Mouse (Mus musculus): ENCODE measurements around the gene Ech1. TPM values are rescaled to one million over a fixed set of nuclear protein-coding genes. Genes with fewer than 3 reads are reported as not detected.

The Ech1 gene
- polyA plus RNA-seq, 2 experiments: 62.4 to 92.5 TPM

GRCm38 (mm10) chr7:28809401-28810089 lies 15.5 kb upstream of the Ech1 start:
- H3K4me3 ChIP-seq (ENCODE audit: insufficient read depth in 1 of 2, low read depth in 2 of 2, low read length in 2 of 2): peak overlapping the region; percentile 67 to 77
- no peaks in the 10 kb centered on the region for H3K27me3 ChIP-seq (ENCODE audit: control insufficient read depth, insufficient read depth, low read length)
- no peaks in the 10 kb centered on the region for H3K9me3 ChIP-seq (ENCODE audit: control insufficient read depth, low read length)
- H3K4me2 ChIP-seq (ENCODE audit: low read depth): peak overlapping the region; percentile 96
- DNase-seq (ENCODE audit: low read depth in 3 of 3, low spot score in 3 of 3) (peak in 1 of 3 experiments; percentile 59), ATAC-seq (ENCODE audit: insufficient read depth) (peak; percentile 40; the same call in 1 of the 2 replicates)
- H3K9ac ChIP-seq (replicated peaks): peak overlapping the region; percentile 76
- H3K27ac ChIP-seq: peak overlapping the region; percentile 80
- 0 out of 2 replicates have a peak, but pooled peaks have one; percentile 20 for TF ChIP-seq CTCF (IDR thresholded peaks at IDR 0.05; ENCODE audit: low read depth)
- TF ChIP-seq EP300 (IDR thresholded peaks at IDR 0.05; ENCODE audit: low read depth): no peak; the same call in 1 of the 2 replicates
- peaks cover 27% of the 10 kb centered on the region for H3K36me3 ChIP-seq (replicated peaks; ENCODE audit: control insufficient read depth, insufficient read depth, low read depth)
- under 1% methylated on average over 35 of the region's 35 CpGs for WGBS (ENCODE audit: insufficient replicate concordance)
- H3K4me1 ChIP-seq (replicated peaks; ENCODE audit: control insufficient read depth in 2 of 2, insufficient read depth in 2 of 2, low read length in 1 of 2): peaks cover 23 to 28% of the 10 kb centered on the region in 2 experiments

GRCm38 (mm10) chr7:28810107-28811066 lies 14.6 kb upstream of the Ech1 start:
- H3K4me1 ChIP-seq (replicated peaks; ENCODE audit: control insufficient read depth in 2 of 2, insufficient read depth in 2 of 2, low read length in 1 of 2): peaks cover 23 to 28% of the 10 kb centered on the region in 2 experiments
- ATAC-seq (ENCODE audit: insufficient read depth): peak; percentile 86

GRCm38 (mm10) chr7:28811228-28811627 lies 13.8 kb upstream of the Ech1 start:
- H3K9me3 ChIP-seq (ENCODE audit: control insufficient read depth, low read length): no peaks in the 10 kb centered on the region
- H3K4me2 ChIP-seq (ENCODE audit: low read depth): peak overlapping the region; percentile 99
- under 1% methylated on average over 40 of the region's 40 CpGs for WGBS (ENCODE audit: insufficient replicate concordance)
- peak overlapping the region; percentile 79 for H3K27ac ChIP-seq
- peaks cover 44% of the 10 kb centered on the region for H3K36me3 ChIP-seq (replicated peaks; ENCODE audit: control insufficient read depth, insufficient read depth, low read depth)
- ATAC-seq (ENCODE audit: insufficient read depth) (peak; percentile 48), DNase-seq (ENCODE audit: low read depth in 3 of 3, low spot score in 3 of 3) (peak; percentile 80 to 87 (median 86))
- H3K9ac ChIP-seq (replicated peaks): peak overlapping the region; percentile 86
- peaks cover 23 to 28% of the 10 kb centered on the region in 2 experiments for H3K4me1 ChIP-seq (replicated peaks; ENCODE audit: control insufficient read depth in 2 of 2, insufficient read depth in 2 of 2, low read length in 1 of 2)
- peak overlapping the region; percentile 90 to 96 for H3K4me3 ChIP-seq (ENCODE audit: insufficient read depth in 1 of 2, low read depth in 2 of 2, low read length in 2 of 2)
- no peaks in the 10 kb centered on the region for H3K27me3 ChIP-seq (ENCODE audit: control insufficient read depth, insufficient read depth, low read length)
- TF ChIP-seq EP300 (IDR thresholded peaks at IDR 0.05; ENCODE audit: low read depth): peak; percentile 40
- no peak for TF ChIP-seq CTCF (IDR thresholded peaks at IDR 0.05; ENCODE audit: low read depth)

More at GRCm38 (mm10) chr7:28810107-28811066, 14.6 kb upstream of the Ech1 start:
- WGBS (ENCODE audit: insufficient replicate concordance): under 1% methylated on average over 70 of the region's 70 CpGs
- peak; percentile 58 for TF ChIP-seq CTCF (IDR thresholded peaks at IDR 0.05; ENCODE audit: low read depth)
- TF ChIP-seq EP300 (IDR thresholded peaks at IDR 0.05; ENCODE audit: low read depth): peak; percentile 53
- DNase-seq (ENCODE audit: low read depth in 3 of 3, low spot score in 3 of 3): peak; percentile 99
- H3K27me3 ChIP-seq (ENCODE audit: control insufficient read depth, insufficient read depth, low read length): no peaks in the 10 kb centered on the region
- no peaks in the 10 kb centered on the region for H3K9me3 ChIP-seq (ENCODE audit: control insufficient read depth, low read length)
- peak overlapping the region; percentile 99 for H3K4me2 ChIP-seq (ENCODE audit: low read depth)
- H3K36me3 ChIP-seq (replicated peaks; ENCODE audit: control insufficient read depth, insufficient read depth, low read depth): peaks cover 36% of the 10 kb centered on the region
- H3K9ac ChIP-seq (replicated peaks): peak overlapping the region; percentile 86
- H3K4me3 ChIP-seq (ENCODE audit: insufficient read depth in 1 of 2, low read depth in 2 of 2, low read length in 2 of 2): peak overlapping the region; percentile 90 to 96
- peak overlapping the region; percentile 80 for H3K27ac ChIP-seq

GRCm38 (mm10) chr7:28811640-28812275 lies 13.3 kb upstream of the Ech1 start:
- Histone ChIP-seq H3K27me3 (ENCODE audit: control insufficient read depth, insufficient read depth, low read length) (no peaks in the 10 kb centered on the region), H3K36me3 (replicated peaks; ENCODE audit: control insufficient read depth, insufficient read depth, low read depth) (peaks cover 49% of the 10 kb centered on the region), H3K9ac (replicated peaks) (peak overlapping the region; percentile 78), H3K4me3 (ENCODE audit: insufficient read depth in 1 of 2, low read depth in 2 of 2, low read length in 2 of 2) (peak overlapping the region; percentile 90 to 96), H3K9me3 (ENCODE audit: control insufficient read depth, low read length) (no peaks in the 10 kb centered on the region), H3K4me2 (ENCODE audit: low read depth) (peak overlapping the region; percentile 99), H3K27ac (peak overlapping the region; percentile 60), H3K4me1 (replicated peaks; ENCODE audit: control insufficient read depth in 2 of 2, insufficient read depth in 2 of 2, low read length in 1 of 2) (peaks cover 23 to 28% of the 10 kb centered on the region in 2 experiments)
- ATAC-seq (ENCODE audit: insufficient read depth) (no peak), DNase-seq (ENCODE audit: low read depth in 3 of 3, low spot score in 3 of 3) (no peak)
- WGBS (ENCODE audit: insufficient replicate concordance): 6% methylated on average over 7 of the region's 7 CpGs
- TF ChIP-seq EP300 (IDR thresholded peaks at IDR 0.05; ENCODE audit: low read depth) (no peak; the same call in 1 of the 2 replicates), CTCF (IDR thresholded peaks at IDR 0.05; ENCODE audit: low read depth) (0 out of 2 replicates have a peak, but pooled peaks have one; percentile 9)
